Mouse (Mus musculus) megakaryocyte, embryonic 14.5 days (primary cell): ENCODE data around the gene Wnk2.

Experiments used
- FLI1 ChIP-seq: IDR thresholded peaks from 2 replicates; pipeline ENCODE4 v1.6.1; 2012; ENCODE audit warnings: low read length, inconsistent platforms, mixed read lengths
- GATA1 ChIP-seq: IDR thresholded peaks from 3 replicates; pipeline ENCODE4 v1.6.1; 2012; ENCODE audit warnings: mixed read lengths, low read length, inconsistent platforms, borderline replicate concordance

- TF ChIP-seq FLI1 (no peak), GATA1 (no peak)
Observed at GRCm38 (mm10) chr13:49147858-49148226, at the start of gene Wnk2.
